Mouse (Mus musculus) bone marrow, adult 2 months (tissue): ENCODE results near the gene Samd10. TPM values are rescaled to one million over a fixed set of nuclear protein-coding genes. Genes with fewer than 3 reads are reported as not detected.

ENCODE experiments used
- H3K27ac ChIP-seq: fragments of 200-500 bp; 2 replicates; pipeline ENCODE4 v1.5.1; 2012; ENCODE audit warnings: low read depth, mild to moderate bottlenecking, control low read depth, inconsistent platforms, low read length; ENCODE audit not compliant: control insufficient read depth, poor library complexity, insufficient read depth
- H3K4me1 ChIP-seq: fragments of 200-500 bp; 2 replicates; pipeline ENCODE4 v1.6.1; 2011; ENCODE audit warnings: low read length; ENCODE audit not compliant: control insufficient read depth, insufficient read depth
- H3K4me3 ChIP-seq: fragments of 200-500 bp; replicated peaks from 2 replicates; pipeline ENCODE3; 2011; ENCODE audit warnings: mild to moderate bottlenecking, low read depth, low read length, control low read depth; ENCODE audit not compliant: control insufficient read depth
- CTCF ChIP-seq: fragments of 200-500 bp; IDR thresholded peaks from 2 replicates; pipeline ENCODE4 v1.5.1; 2011; ENCODE audit warnings: low read length, control low read depth; ENCODE audit not compliant: control insufficient read depth, insufficient read depth
- POLR2A ChIP-seq: fragments of 200-500 bp; IDR thresholded peaks from 2 replicates; pipeline ENCODE4 v1.6.1; 2011; ENCODE audit warnings: low read depth, mild to moderate bottlenecking, control low read depth, low read length, borderline replicate concordance; ENCODE audit not compliant: control insufficient read depth
- WGBS: fragments of 180-500 bp; shearing (Covaris S2); methylation state at CpG from one replicate; pipeline ENCODE4 v1.1.7; 2018; 5-methylcytosine and 5-hydroxymethylcytosine counted together
- polyA plus RNA-seq: library from polyadenylated mRNA; stranded (reverse); fragments of >200 nt; gene quantifications from 2 replicates; pipeline ENCODE4 v1.2.4, GENCODE M21; 2011; ENCODE audit warnings: low replicate concordance; ENCODE audit not compliant: missing spikeins, insufficient read depth, insufficient read length

Gene Samd10
- polyA plus RNA-seq: 0.75 and 6.5 TPM in 2 replicates

- peak within 1 kb of the TSS; percentile 97 for H3K27ac ChIP-seq
- H3K4me1 ChIP-seq: peaks cover 1% of the 10 kb centered on the region; the same call in 1 of the 2 replicates
- TF ChIP-seq CTCF (no peak), POLR2A (no peak)
- WGBS: under 1% methylated on average over 71 of the region's 71 CpGs
- H3K4me3 ChIP-seq: peak within 1 kb of the TSS; percentile 73
Measured at GRCm38 (mm10) chr2:181598454-181599351, at the start of gene Samd10. Gene Samd10 (minus strand): TSS chr2:181599212.

- TF ChIP-seq POLR2A: no peak
- no peak for TF ChIP-seq CTCF
- H3K27ac ChIP-seq: no peak overlapping the region
- no peaks in the 10 kb centered on the region for H3K4me1 ChIP-seq
- H3K4me3 ChIP-seq: no peak overlapping the region
- WGBS: 89% methylated on average over 6 of the region's 6 CpGs
Measured at GRCm38 (mm10) chr2:181646626-181647472, 47.8 kb upstream of the Samd10 start.

GRCm38 (mm10) chr2:181645666-181646065 lies 46.7 kb upstream of the Samd10 start:
- no peak for TF ChIP-seq POLR2A
- no peak for TF ChIP-seq CTCF
- H3K27ac ChIP-seq: no peak overlapping the region
- 98% methylated on average over 3 of the region's 3 CpGs for WGBS
- H3K4me3 ChIP-seq: no peak overlapping the region
- no peaks in the 10 kb centered on the region for H3K4me1 ChIP-seq

- 90% methylated on average over 2 of the region's 2 CpGs for WGBS
- H3K4me1 ChIP-seq: no peaks in the 10 kb centered on the region; the same call in 1 of the 2 replicates
- TF ChIP-seq CTCF (peak; percentile 66), POLR2A (no peak)
- no peak overlapping the region for H3K4me3 ChIP-seq
- no peak overlapping the region for H3K27ac ChIP-seq
Measured at GRCm38 (mm10) chr2:181644361-181644760, 45.3 kb upstream of the Samd10 start.

GRCm38 (mm10) chr2:181635865-181636264 lies 36.9 kb upstream of the Samd10 start:
- TF ChIP-seq POLR2A: no peak
- no peak for TF ChIP-seq CTCF

GRCm38 (mm10) chr2:181632624-181633023 lies 33.6 kb upstream of the Samd10 start:
- TF ChIP-seq CTCF (no peak), POLR2A (no peak)
- Histone ChIP-seq H3K4me3 (no peak overlapping the region), H3K27ac (no peak overlapping the region), H3K4me1 (no peaks in the 10 kb centered on the region; the same call in 1 of the 2 replicates)
- WGBS: 88% methylated on average over 6 of the region's 6 CpGs

More at GRCm38 (mm10) chr2:181635865-181636264, 36.9 kb upstream of the Samd10 start:
- Histone ChIP-seq H3K4me3 (no peak overlapping the region), H3K27ac (no peak overlapping the region), H3K4me1 (no peaks in the 10 kb centered on the region; the same call in none of the 2 replicates)
- 82% methylated on average over 3 of the region's 3 CpGs for WGBS

- Histone ChIP-seq H3K27ac (no peak overlapping the region), H3K4me3 (no peak overlapping the region), H3K4me1 (no peaks in the 10 kb centered on the region)
- TF ChIP-seq CTCF (no peak), POLR2A (no peak)
Measured at GRCm38 (mm10) chr2:181628471-181628870, 29.5 kb upstream of the Samd10 start.

GRCm38 (mm10) chr2:181623401-181623800 lies 24.4 kb upstream of the Samd10 start:
- TF ChIP-seq POLR2A (no peak), CTCF (no peak)
- H3K27ac ChIP-seq: no peak overlapping the region
- H3K4me1 ChIP-seq: no peaks in the 10 kb centered on the region
- H3K4me3 ChIP-seq: no peak overlapping the region
